Mouse (Mus musculus) testis, adult 2 months (tissue): ENCODE data around the gene Zfp1.

ENCODE experiments used
- CTCF ChIP-seq: fragments of 200-500 bp; IDR thresholded peaks from 2 replicates; pipeline ENCODE4 v1.5.1; 2012; ENCODE audit warnings: low read depth, mild to moderate bottlenecking, inconsistent platforms, low read length, moderate library complexity; ENCODE audit not compliant: control insufficient read depth, insufficient read depth, insufficient replicate concordance
- POLR2A ChIP-seq: fragments of 200-500 bp; IDR thresholded peaks from 2 replicates; pipeline ENCODE4 v1.6.1; 2012; ENCODE audit warnings: low read depth, mild to moderate bottlenecking, inconsistent platforms, low read length, moderate library complexity; ENCODE audit not compliant: control insufficient read depth

DNA sequence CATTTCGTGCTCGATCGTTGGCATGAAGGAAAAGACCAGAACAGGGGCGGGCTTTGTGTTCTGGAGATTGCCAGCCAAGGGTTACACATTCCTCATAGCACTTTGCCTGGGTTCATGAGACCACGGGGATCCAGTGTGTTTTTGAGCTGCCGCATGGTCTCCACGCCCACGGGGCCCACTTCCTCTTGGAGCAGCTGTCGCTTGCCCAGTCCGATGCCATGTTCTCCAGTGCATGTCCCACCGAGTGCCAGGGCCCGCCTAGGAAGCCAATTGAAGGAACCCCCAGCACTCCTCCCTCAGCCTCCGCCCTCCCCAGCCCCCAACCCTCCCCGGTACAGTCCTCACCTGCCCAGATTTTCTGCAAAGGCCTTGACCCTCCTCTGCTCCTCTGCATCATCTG, 16.3 kb upstream of the Zfp1 start:
- TF ChIP-seq POLR2A = no peak
- TF ChIP-seq CTCF = no peak
